Mouse (Mus musculus) embryonic facial prominence, embryonic 12.5 days (tissue): ENCODE results near the gene Gsto2. TPM values are rescaled to one million over a fixed set of nuclear protein-coding genes. Genes with fewer than 3 reads are reported as not detected.

Source experiments
- ATAC-seq: fragments of 200-750 bp; cut with Nextera tagmentation; 2 replicates; pipeline ENCODE4 v1.8.0; 2017; ENCODE audit not compliant: insufficient number of reproducible peaks, insufficient read depth, low FRiP score, low TSS enrichment
- H3K27ac ChIP-seq: fragments of 300-500 bp; sonication (generic); 2 replicates; pipeline ENCODE4 v1.5.1; 2016; ENCODE audit warnings: mild to moderate bottlenecking
- H3K27me3 ChIP-seq: fragments of 300-500 bp; sonication (generic); 2 replicates; pipeline ENCODE4 v1.6.1; 2016; ENCODE audit warnings: mild to moderate bottlenecking, moderate library complexity
- H3K36me3 ChIP-seq: fragments of 300-500 bp; sonication (generic); 2 replicates; pipeline ENCODE4 v1.6.1; 2016; ENCODE audit warnings: mild to moderate bottlenecking
- H3K4me1 ChIP-seq: fragments of 300-500 bp; sonication (generic); 2 replicates; pipeline ENCODE4 v1.6.1; 2016
- H3K4me2 ChIP-seq: fragments of 300-500 bp; sonication (generic); replicated peaks from 2 replicates; pipeline ENCODE4 v1.6.1; 2016; ENCODE audit warnings: mild to moderate bottlenecking, moderate library complexity
- H3K4me3 ChIP-seq: fragments of 300-500 bp; sonication (generic); 2 replicates; pipeline ENCODE4 v1.5.1; 2016; ENCODE audit warnings: mild to moderate bottlenecking
- H3K9ac ChIP-seq: fragments of 300-500 bp; sonication (generic); 2 replicates; pipeline ENCODE4 v1.6.1; 2016; ENCODE audit warnings: mild to moderate bottlenecking, moderate library complexity
- H3K9me3 ChIP-seq: fragments of 300-500 bp; sonication (generic); 2 replicates; pipeline ENCODE4 v1.6.1; 2016; ENCODE audit warnings: mild to moderate bottlenecking, moderate library complexity
- WGBS: fragments of 180-500 bp; shearing (Covaris S2); methylation state at CpG from one replicate; pipeline ENCODE4 v1.1.7; 2016; 5-methylcytosine and 5-hydroxymethylcytosine counted together
- polyA plus RNA-seq: library from polyadenylated mRNA; unstranded; fragments of >200 nt; fragmentation: Nextera tagmentation; extraction: Ambion mirVana; gene quantifications from 2 replicates; pipeline ENCODE4 v1.2.1, GENCODE M21; 2016

The Gsto2 gene
- polyA plus RNA-seq, result 1.6 and 2.2 TPM in 2 replicates

- peak within 1 kb of the TSS; percentile 59 for H3K4me3 ChIP-seq
- peak within 1 kb of the TSS; percentile 73 for H3K9ac ChIP-seq
- H3K4me2 ChIP-seq, result peak within 1 kb of the TSS; percentile 64
- peak; percentile 100 for ATAC-seq
- H3K27ac ChIP-seq, result peak within 1 kb of the TSS; percentile 88; the same call in 1 of the 2 replicates
- peaks cover 14% of the 10 kb centered on the region; the same call in 1 of the 2 replicates for H3K4me1 ChIP-seq
- no peaks in the 10 kb centered on the region for H3K27me3 ChIP-seq
- H3K9me3 ChIP-seq, result no peaks in the 10 kb centered on the region
- WGBS, result under 1% methylated on average over 49 of the region's 49 CpGs
- H3K36me3 ChIP-seq, result peaks cover 16% of the 10 kb centered on the region; the same call in 1 of the 2 replicates
These were observed at the start of gene Gsto2 for GRCm38 (mm10) chr19:47865353-47865947. Gene Gsto2 (plus strand): TSS chr19:47865534.

- H3K27me3 ChIP-seq, result 0 out of 2 replicates have a peak, but pooled peaks cover 4% of the 10 kb centered on the region
- no peak overlapping the region for H3K27ac ChIP-seq
- no peak overlapping the region for H3K9ac ChIP-seq
- ATAC-seq, result no peak
- peaks cover 7% of the 10 kb centered on the region; the same call in 1 of the 2 replicates for H3K4me1 ChIP-seq
- H3K4me3 ChIP-seq, result no peak overlapping the region
- H3K4me2 ChIP-seq, result no peak overlapping the region
- H3K9me3 ChIP-seq, result no peaks in the 10 kb centered on the region
- 85% methylated on average over 9 of the region's 9 CpGs for WGBS
- no peaks in the 10 kb centered on the region for H3K36me3 ChIP-seq
These were observed 47.6 kb upstream of the Gsto2 start for GRCm38 (mm10) chr19:47817692-47818091.

GRCm38 (mm10) chr19:47820832-47821493, 44.4 kb upstream of the Gsto2 start:
- Histone ChIP-seq H3K27ac (no peak overlapping the region), H3K4me1 (peaks cover 7% of the 10 kb centered on the region; the same call in 1 of the 2 replicates), H3K36me3 (no peaks in the 10 kb centered on the region), H3K4me3 (no peak overlapping the region), H3K27me3 (0 out of 2 replicates have a peak, but pooled peaks cover 4% of the 10 kb centered on the region), H3K9ac (no peak overlapping the region), H3K4me2 (no peak overlapping the region), H3K9me3 (no peaks in the 10 kb centered on the region)
- ATAC-seq, result no peak
- 23% methylated on average over 8 of the region's 9 CpGs for WGBS

DNA sequence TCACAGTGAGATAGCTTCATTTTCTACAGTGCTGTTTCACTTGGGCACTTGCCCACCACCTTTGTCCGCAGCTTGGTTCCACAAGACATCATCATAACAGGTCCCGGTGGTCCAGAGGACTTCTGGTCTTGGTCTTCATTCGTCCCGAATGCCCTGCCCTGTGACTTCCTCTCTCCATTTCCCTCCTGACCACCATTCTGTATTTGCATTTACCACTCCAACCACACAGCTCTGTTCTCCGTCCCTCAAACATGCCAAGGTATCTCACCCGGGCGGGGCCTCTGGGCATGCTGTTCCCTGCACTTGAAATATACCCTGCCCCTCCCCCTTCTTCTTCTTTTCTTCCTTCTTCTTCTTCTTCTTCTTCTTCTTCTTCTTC, 43.9 kb upstream of the Gsto2 start:
- Histone ChIP-seq H3K4me3 (no peak overlapping the region), H3K4me2 (no peak overlapping the region), H3K27ac (no peak overlapping the region), H3K36me3 (no peaks in the 10 kb centered on the region), H3K9me3 (no peaks in the 10 kb centered on the region), H3K4me1 (peaks cover 7% of the 10 kb centered on the region; the same call in 1 of the 2 replicates), H3K9ac (no peak overlapping the region), H3K27me3 (0 out of 2 replicates have a peak, but pooled peaks cover 4% of the 10 kb centered on the region)
- no peak for ATAC-seq
- 61% methylated on average over 7 of the region's 7 CpGs for WGBS

DNA sequence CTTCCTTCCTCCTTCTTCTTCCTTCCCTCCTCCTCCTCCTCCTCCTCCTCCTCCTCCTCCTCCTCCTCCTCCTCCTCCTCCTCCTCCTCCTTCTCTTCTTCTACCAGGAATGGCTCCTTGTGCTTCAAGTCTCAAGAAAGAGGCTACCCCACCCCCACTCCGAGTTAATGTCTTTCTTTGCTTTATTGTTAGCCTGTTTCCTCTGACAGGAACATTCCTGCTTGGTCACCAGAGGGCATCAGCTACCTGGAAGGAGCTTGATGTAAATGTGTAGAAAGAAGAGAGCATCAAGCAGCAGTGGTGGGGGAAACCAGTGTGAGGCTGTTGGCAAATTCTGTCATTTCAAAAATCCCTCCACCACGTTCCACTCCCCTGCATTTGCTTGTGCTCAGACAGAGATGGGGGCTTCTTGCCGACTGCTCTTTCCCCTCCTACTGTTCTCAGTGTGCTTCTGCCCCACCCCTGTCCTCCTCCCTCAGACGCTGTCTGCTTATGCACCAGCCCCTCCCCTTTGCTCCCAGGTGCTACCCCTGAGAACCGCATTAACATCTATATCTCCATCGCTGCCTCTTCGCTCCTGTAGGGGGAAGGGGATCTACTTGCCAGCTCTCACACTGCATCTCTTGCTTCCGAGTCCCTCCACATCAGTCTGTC, 43.1 kb upstream of the Gsto2 start:
- H3K4me2 ChIP-seq, result no peak overlapping the region

DNA sequence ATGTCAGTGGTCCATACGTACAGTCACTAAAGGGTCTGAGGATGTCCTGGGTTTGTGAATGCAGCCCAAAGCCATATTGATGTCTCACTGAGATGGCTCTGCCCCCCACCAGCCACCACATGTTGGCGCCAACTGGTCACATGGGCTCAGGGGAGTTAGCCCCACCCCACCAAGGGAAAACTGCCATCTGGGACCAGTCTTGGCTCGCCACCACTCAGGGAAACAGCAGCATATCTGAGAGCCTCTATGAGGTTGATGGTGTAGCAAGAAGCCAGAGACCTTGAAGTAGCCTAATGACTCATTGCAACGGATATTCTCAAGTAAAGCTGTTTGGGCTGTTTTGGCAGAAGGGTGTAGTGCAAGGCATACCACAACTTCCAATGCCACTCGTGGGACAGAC, 41.3 kb upstream of the Gsto2 start:
- H3K27ac ChIP-seq, result no peak overlapping the region
- H3K9ac ChIP-seq, result no peak overlapping the region
- no peaks in the 10 kb centered on the region for H3K9me3 ChIP-seq
- H3K36me3 ChIP-seq, result no peaks in the 10 kb centered on the region
- ATAC-seq, result no peak
- H3K4me3 ChIP-seq, result no peak overlapping the region
- H3K4me2 ChIP-seq, result no peak overlapping the region
- H3K4me1 ChIP-seq, result peaks cover 7% of the 10 kb centered on the region; the same call in 1 of the 2 replicates
- WGBS, result 78% methylated on average over 5 of the region's 5 CpGs
- H3K27me3 ChIP-seq, result 0 out of 2 replicates have a peak, but pooled peaks cover 4% of the 10 kb centered on the region

More for the DNA sequence above, 43.1 kb upstream of the Gsto2 start:
- 13% methylated on average over 8 of the region's 8 CpGs for WGBS
- Histone ChIP-seq H3K27ac (no peak overlapping the region), H3K36me3 (no peaks in the 10 kb centered on the region), H3K4me1 (peaks cover 7% of the 10 kb centered on the region; the same call in 1 of the 2 replicates), H3K4me3 (no peak overlapping the region), H3K27me3 (0 out of 2 replicates have a peak, but pooled peaks cover 4% of the 10 kb centered on the region), H3K9ac (no peak overlapping the region), H3K9me3 (no peaks in the 10 kb centered on the region)
- no peak for ATAC-seq

GRCm38 (mm10) chr19:47829913-47830450, 35.4 kb upstream of the Gsto2 start:
- Histone ChIP-seq H3K27me3 (no peaks in the 10 kb centered on the region), H3K9ac (no peak overlapping the region), H3K27ac (no peak overlapping the region), H3K4me3 (no peak overlapping the region), H3K9me3 (no peaks in the 10 kb centered on the region), H3K4me2 (no peak overlapping the region), H3K4me1 (no peaks in the 10 kb centered on the region), H3K36me3 (no peaks in the 10 kb centered on the region)
- 83% methylated on average over 14 of the region's 14 CpGs for WGBS
- ATAC-seq, result no peak

GRCm38 (mm10) chr19:47831111-47831510, 34.2 kb upstream of the Gsto2 start:
- Histone ChIP-seq H3K27ac (no peak overlapping the region), H3K4me2 (no peak overlapping the region), H3K4me1 (no peaks in the 10 kb centered on the region), H3K27me3 (0 out of 2 replicates have a peak, but pooled peaks cover 3% of the 10 kb centered on the region), H3K9ac (no peak overlapping the region), H3K36me3 (no peaks in the 10 kb centered on the region), H3K4me3 (no peak overlapping the region), H3K9me3 (no peaks in the 10 kb centered on the region)
- WGBS, result 95% methylated on average over 8 of the region's 8 CpGs
- ATAC-seq, result no peak

- H3K9me3 ChIP-seq, result no peaks in the 10 kb centered on the region
- WGBS, result 81% methylated on average over 16 of the region's 16 CpGs
- no peak overlapping the region for H3K4me3 ChIP-seq
- H3K27me3 ChIP-seq, result 0 out of 2 replicates have a peak, but pooled peaks cover 11% of the 10 kb centered on the region
- H3K9ac ChIP-seq, result no peak overlapping the region
- H3K27ac ChIP-seq, result no peak overlapping the region
- H3K4me2 ChIP-seq, result no peak overlapping the region
- H3K36me3 ChIP-seq, result no peaks in the 10 kb centered on the region
- H3K4me1 ChIP-seq, result no peaks in the 10 kb centered on the region
- ATAC-seq, result no peak
These were observed 33.0 kb upstream of the Gsto2 start for GRCm38 (mm10) chr19:47832316-47832715.

- H3K9ac ChIP-seq, result no peak overlapping the region
- 0 out of 2 replicates have a peak, but pooled peaks cover 11% of the 10 kb centered on the region for H3K27me3 ChIP-seq
- no peaks in the 10 kb centered on the region for H3K4me1 ChIP-seq
- H3K9me3 ChIP-seq, result no peaks in the 10 kb centered on the region
- ATAC-seq, result no peak
- H3K36me3 ChIP-seq, result no peaks in the 10 kb centered on the region
- WGBS, result 83% methylated on average over 5 of the region's 5 CpGs
- H3K27ac ChIP-seq, result no peak overlapping the region
- H3K4me3 ChIP-seq, result no peak overlapping the region
- no peak overlapping the region for H3K4me2 ChIP-seq
These were observed 30.7 kb upstream of the Gsto2 start for GRCm38 (mm10) chr19:47834614-47835013.

DNA sequence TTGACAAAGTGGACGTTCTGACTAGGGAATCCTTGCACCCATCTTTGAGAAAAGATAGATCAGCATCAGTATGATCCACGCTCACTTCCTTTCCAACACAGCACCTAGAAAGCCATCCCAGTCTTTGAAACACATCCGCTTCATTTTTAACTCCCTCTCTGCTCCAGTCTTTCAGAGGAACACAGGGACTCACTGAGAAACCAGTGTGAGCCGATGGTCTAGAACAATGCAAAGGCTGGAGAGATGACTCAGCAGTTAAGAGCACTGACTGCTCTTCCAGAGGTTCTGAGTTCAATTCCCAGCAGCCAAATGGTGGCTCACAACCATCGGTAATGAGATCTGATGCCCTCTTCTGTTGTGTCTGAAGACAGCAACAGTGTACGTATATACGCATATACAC, 29.6 kb upstream of the Gsto2 start:
- H3K4me1 ChIP-seq, result no peaks in the 10 kb centered on the region
- H3K4me3 ChIP-seq, result no peak overlapping the region
- WGBS, result 90% methylated on average over 7 of the region's 7 CpGs

More for the DNA sequence above, 29.6 kb upstream of the Gsto2 start:
- no peak overlapping the region for H3K27ac ChIP-seq
- ATAC-seq, result no peak
- no peak overlapping the region for H3K9ac ChIP-seq
- no peaks in the 10 kb centered on the region for H3K36me3 ChIP-seq
- no peak overlapping the region for H3K4me2 ChIP-seq
- 0 out of 2 replicates have a peak, but pooled peaks cover 11% of the 10 kb centered on the region for H3K27me3 ChIP-seq
- H3K9me3 ChIP-seq, result no peaks in the 10 kb centered on the region
